Mouse (Mus musculus) limb, embryonic 13.5 days (tissue): ENCODE data around the gene Usp35. TPM values are rescaled to one million over a fixed set of nuclear protein-coding genes. Genes with fewer than 3 reads are reported as not detected.

Experiments used
- ATAC-seq: fragments of 200-750 bp; cut with Nextera tagmentation; 2 replicates; pipeline ENCODE4 v1.8.0; 2017; ENCODE audit warnings: low read depth, moderate number of reproducible peaks, moderate TSS enrichment; ENCODE audit not compliant: low FRiP score
- H3K27ac ChIP-seq: fragments of 300-500 bp; sonication (generic); 2 replicates; pipeline ENCODE4 v1.5.1; 2015; ENCODE audit warnings: inconsistent platforms, mild to moderate bottlenecking, moderate library complexity
- H3K27me3 ChIP-seq: fragments of 300-500 bp; sonication (generic); 2 replicates; pipeline ENCODE4 v1.6.1; 2015; ENCODE audit warnings: mild to moderate bottlenecking, inconsistent platforms
- H3K36me3 ChIP-seq: fragments of 300-500 bp; sonication (generic); 2 replicates; pipeline ENCODE4 v1.6.1; 2015; ENCODE audit warnings: inconsistent platforms, mild to moderate bottlenecking, moderate library complexity
- H3K4me1 ChIP-seq: fragments of 300-500 bp; sonication (generic); 2 replicates; pipeline ENCODE4 v1.6.1; 2015; ENCODE audit warnings: inconsistent platforms
- H3K4me2 ChIP-seq: fragments of 300-500 bp; sonication (generic); replicated peaks from 2 replicates; pipeline ENCODE4 v1.6.1; 2015; ENCODE audit warnings: inconsistent platforms, mild to moderate bottlenecking, moderate library complexity
- H3K4me3 ChIP-seq: fragments of 300-500 bp; sonication (generic); 2 replicates; pipeline ENCODE4 v1.5.1; 2015; ENCODE audit warnings: moderate library complexity, mild to moderate bottlenecking, inconsistent platforms
- H3K9ac ChIP-seq: fragments of 300-500 bp; sonication (generic); 2 replicates; pipeline ENCODE4 v1.6.1; 2015; ENCODE audit warnings: mild to moderate bottlenecking, inconsistent platforms
- H3K9me3 ChIP-seq: fragments of 300-500 bp; sonication (generic); 2 replicates; pipeline ENCODE4 v1.6.1; 2016; ENCODE audit warnings: inconsistent platforms
- WGBS: fragments of 180-500 bp; shearing (Covaris S2); methylation state at CpG from one replicate; pipeline ENCODE4 v1.1.7; 2015; 5-methylcytosine and 5-hydroxymethylcytosine counted together
- polyA plus RNA-seq: library from polyadenylated mRNA; unstranded; fragments of >200 nt; fragmentation: Nextera tagmentation; extraction: Ambion mirVana; gene quantifications from 2 replicates; pipeline ENCODE4 v1.2.1, GENCODE M21; 2015

The Usp35 gene
- polyA plus RNA-seq = 2.1 and 2.2 TPM in 2 replicates

DNA sequence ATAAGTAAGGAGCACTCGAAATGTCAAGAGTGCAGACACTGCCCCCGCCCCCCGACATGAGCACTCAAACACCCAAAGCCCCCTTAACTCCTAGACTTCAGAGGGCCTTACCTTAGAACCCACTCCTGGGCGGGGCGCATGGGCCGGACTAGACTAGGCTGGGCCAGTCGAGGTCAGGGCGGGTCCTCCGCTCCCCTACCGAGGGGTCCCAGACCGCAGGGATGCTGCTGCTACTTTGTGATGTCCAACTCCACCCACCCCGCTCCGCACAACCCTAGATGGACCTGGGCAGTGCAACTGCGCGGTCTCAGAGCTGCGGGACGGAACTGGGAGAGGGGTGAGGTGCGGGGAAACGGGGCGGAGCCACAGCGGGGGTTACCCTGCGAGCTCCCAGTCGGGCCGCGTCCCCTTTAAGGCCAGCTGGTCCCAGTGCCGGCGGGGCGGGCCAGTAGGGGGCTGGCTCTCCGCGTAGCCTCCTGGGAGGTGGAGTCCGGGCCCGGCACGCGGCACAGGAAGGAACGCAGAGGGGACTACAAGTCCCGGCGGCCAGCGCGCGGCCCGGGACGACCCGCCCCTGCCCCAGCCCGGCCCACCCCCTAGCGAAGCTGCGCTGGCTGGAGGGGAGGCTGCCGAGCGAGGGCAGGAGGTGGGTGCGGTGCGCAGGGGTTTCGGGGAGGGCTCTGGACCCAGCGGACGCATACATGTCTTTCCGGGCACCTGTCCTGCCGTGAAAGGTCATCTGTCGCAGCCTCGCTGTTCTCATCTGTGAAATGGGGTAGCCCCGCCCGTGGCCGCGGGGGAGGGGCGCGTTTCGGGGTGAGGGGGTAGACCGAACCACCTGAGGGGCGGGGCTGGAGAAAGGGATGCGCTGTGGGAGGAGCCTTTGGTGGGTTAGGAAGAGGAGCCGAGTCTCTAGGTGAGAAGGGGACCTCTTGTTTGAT, at the start of gene Usp35, which contains the start of gene Kctd21:
Gene Usp35, minus strand, starts transcription at position 295 of the 941 bp plus-strand sequence.
Gene Kctd21, plus strand, starts transcription at position 602 of the 941 bp plus-strand sequence.
- Histone ChIP-seq H3K9ac (peak within 1 kb of the TSS; percentile 79), H3K27ac (no peak within 1 kb of the TSS), H3K27me3 (peaks cover 10% of the 10 kb centered on the region), H3K4me3 (peak within 1 kb of the TSS; percentile 78), H3K4me1 (peaks cover 19% of the 10 kb centered on the region), H3K9me3 (no peaks in the 10 kb centered on the region), H3K4me2 (peak within 1 kb of the TSS; percentile 78), H3K36me3 (no peaks in the 10 kb centered on the region)
- peak; percentile 100 for ATAC-seq
- under 1% methylated on average over 66 of the region's 68 CpGs for WGBS

DNA sequence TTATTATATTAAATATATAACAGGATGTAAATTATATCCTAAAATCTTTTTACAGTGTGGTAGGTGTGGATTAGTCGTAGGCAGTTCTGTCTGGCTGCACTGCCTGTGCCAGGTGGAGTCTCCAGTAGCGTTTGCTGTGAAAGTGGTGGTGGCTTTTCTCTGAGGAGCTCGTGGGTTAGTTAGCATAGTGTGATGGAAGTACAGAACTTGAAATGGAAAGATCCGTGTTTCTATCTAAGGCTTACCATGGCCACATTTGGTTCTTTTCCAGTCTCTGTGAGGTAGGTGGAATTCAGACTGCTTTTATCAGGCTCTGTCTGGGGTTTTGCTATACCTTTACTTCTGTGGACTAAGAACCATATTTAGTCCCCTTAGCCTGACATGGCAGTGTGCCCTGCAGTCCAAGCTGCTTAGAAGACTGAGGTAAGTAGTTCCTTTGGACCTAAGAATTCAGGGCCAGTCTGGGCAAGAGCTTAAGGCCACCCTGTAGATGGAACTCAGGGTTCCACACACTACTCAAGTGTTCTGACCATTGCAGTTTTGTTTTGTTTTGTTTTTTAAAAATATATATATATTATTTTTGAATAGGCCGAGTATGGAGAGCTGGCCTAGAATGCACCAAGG, 48.8 kb upstream of the Usp35 start:
- H3K9ac ChIP-seq = no peak overlapping the region
- H3K9me3 ChIP-seq = no peaks in the 10 kb centered on the region
- H3K4me1 ChIP-seq = no peaks in the 10 kb centered on the region
- H3K36me3 ChIP-seq = peaks cover 85% of the 10 kb centered on the region
- H3K27ac ChIP-seq = no peak overlapping the region
- ATAC-seq = no peak
- no peak overlapping the region for H3K4me2 ChIP-seq
- no peaks in the 10 kb centered on the region for H3K27me3 ChIP-seq
- WGBS = 92% methylated on average over 5 of the region's 5 CpGs
- H3K4me3 ChIP-seq = no peak overlapping the region

DNA sequence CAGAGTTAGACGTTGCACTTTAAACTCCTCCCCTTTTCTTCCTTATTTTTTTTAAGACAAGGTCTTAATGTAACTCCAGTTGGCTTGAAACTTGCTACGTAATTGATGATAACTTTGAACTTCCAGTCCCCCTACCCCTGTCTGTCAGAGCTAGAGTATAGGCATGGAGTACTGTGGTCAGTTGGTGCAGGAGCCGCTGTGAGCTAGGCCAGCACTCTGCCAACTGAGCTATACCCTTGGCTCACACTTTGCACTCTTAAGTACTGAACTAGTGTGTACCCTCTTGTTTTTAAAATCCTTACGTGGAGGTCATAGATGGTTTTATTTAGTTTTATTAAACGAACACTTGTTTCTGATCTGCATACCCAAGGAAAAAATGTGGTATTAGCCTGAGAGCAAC, 47.5 kb upstream of the Usp35 start:
- Histone ChIP-seq H3K27me3 (no peaks in the 10 kb centered on the region), H3K4me1 (no peaks in the 10 kb centered on the region), H3K4me3 (no peak overlapping the region), H3K36me3 (peaks cover 85% of the 10 kb centered on the region), H3K4me2 (no peak overlapping the region), H3K9me3 (no peaks in the 10 kb centered on the region), H3K27ac (no peak overlapping the region), H3K9ac (no peak overlapping the region)
- no peak for ATAC-seq
- WGBS = 92% methylated on average over 5 of the region's 5 CpGs

DNA sequence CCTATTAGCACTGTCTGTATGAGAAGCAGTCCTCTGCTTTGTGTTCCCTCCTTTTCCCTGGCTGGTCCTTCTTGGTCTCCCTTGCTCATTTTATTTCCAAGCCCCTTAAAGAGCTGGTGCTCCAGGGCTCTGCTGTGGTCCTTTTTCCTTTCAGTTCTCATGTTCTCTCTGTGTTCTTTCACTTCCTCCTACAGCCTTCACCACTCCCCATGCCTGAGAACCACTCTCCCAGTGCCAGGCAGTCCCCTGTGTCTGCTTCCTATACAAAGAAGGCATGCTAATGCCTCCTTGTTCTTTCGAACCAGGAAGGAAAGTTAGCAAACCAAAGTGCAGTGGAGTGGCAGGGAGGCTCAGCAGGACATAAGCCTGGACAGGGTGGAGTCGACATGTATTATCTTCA, 44.1 kb upstream of the Usp35 start:
- Histone ChIP-seq H3K4me2 (no peak overlapping the region), H3K27me3 (no peaks in the 10 kb centered on the region), H3K4me1 (peaks cover 8% of the 10 kb centered on the region), H3K4me3 (no peak overlapping the region), H3K9ac (no peak overlapping the region), H3K9me3 (no peaks in the 10 kb centered on the region), H3K27ac (no peak overlapping the region), H3K36me3 (peaks cover 61% of the 10 kb centered on the region)
- WGBS = 84% methylated on average over 2 of the region's 2 CpGs
- no peak for ATAC-seq

DNA sequence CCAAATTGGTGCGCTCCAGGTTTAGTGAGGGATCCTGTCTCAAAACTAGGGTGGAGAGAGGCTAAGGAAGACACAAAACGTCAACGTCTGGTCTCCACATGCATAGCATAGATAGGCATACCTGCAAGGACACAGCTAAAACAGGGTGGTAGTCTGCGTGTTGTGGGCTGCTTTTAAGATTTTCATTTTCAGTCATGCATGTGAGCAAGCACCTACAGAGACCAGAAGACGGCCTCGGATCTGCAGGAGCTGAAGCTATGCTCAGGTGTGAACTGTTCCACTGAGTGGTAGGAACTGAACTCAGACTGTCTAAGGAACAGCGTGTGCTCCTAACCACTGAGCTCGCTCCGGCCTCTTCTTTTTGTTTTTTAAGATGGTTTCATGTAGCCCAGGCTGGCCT, 43.3 kb upstream of the Usp35 start:
- H3K9me3 ChIP-seq = no peaks in the 10 kb centered on the region
- H3K9ac ChIP-seq = no peak overlapping the region
- no peak overlapping the region for H3K4me3 ChIP-seq
- H3K36me3 ChIP-seq = peaks cover 56% of the 10 kb centered on the region
- no peak overlapping the region for H3K27ac ChIP-seq
- 94% methylated on average over 9 of the region's 9 CpGs for WGBS
- no peak for ATAC-seq
- H3K27me3 ChIP-seq = no peaks in the 10 kb centered on the region
- no peak overlapping the region for H3K4me2 ChIP-seq
- H3K4me1 ChIP-seq = peaks cover 11% of the 10 kb centered on the region

DNA sequence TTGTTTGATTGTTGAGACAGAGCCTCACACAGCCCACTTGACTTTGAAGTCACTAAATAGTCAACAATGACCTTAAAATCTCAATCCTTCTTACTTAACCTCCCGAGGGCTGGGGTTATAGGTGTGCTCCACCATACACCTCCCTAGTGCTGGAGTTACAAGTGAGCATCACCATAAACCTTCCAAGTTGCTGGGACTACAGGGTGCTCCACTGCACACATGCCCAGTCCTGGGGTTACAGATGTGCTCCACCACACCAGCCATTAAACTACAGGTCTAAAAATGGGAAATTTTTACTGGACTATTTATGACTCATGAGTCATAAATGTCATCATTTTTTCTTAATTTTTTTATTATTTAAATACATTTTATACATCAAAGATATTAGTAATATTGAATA, 34.1 kb upstream of the Usp35 start:
- Histone ChIP-seq H3K27ac (no peak overlapping the region), H3K36me3 (no peaks in the 10 kb centered on the region), H3K4me3 (no peak overlapping the region), H3K9ac (no peak overlapping the region), H3K9me3 (no peaks in the 10 kb centered on the region), H3K27me3 (peaks cover 1% of the 10 kb centered on the region; the same call in 1 of the 2 replicates), H3K4me1 (peaks cover 3% of the 10 kb centered on the region), H3K4me2 (no peak overlapping the region)
- ATAC-seq = no peak
- WGBS = 65% methylated on average over 1 of the region's 1 CpGs

DNA sequence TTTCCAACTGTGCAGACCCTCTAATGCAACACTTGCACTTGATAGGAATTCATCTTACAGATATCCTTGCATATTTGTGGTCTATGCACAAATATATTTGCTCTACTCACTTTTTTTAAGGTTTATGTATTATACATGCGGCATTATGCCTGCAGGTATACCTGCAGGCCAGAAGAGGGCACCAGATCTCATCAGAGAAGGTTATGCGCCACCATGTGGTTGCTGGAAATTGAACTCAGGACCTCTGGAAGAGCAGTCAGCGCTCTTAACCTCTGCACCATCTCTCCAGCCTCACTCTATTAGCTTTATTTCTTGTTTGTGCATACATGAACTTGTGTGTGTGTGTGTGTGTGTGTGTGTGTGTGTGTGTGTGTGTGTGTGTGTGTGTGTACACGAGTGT, 29.6 kb upstream of the Usp35 start:
- H3K4me2 ChIP-seq = no peak overlapping the region
- H3K9me3 ChIP-seq = no peaks in the 10 kb centered on the region
- no peak for ATAC-seq
- H3K4me1 ChIP-seq = no peaks in the 10 kb centered on the region
- H3K36me3 ChIP-seq = no peaks in the 10 kb centered on the region
- 35% methylated on average over 4 of the region's 4 CpGs for WGBS
- no peak overlapping the region for H3K27ac ChIP-seq
- H3K27me3 ChIP-seq = peaks cover 8% of the 10 kb centered on the region; the same call in 1 of the 2 replicates
- H3K4me3 ChIP-seq = no peak overlapping the region
- no peak overlapping the region for H3K9ac ChIP-seq

DNA sequence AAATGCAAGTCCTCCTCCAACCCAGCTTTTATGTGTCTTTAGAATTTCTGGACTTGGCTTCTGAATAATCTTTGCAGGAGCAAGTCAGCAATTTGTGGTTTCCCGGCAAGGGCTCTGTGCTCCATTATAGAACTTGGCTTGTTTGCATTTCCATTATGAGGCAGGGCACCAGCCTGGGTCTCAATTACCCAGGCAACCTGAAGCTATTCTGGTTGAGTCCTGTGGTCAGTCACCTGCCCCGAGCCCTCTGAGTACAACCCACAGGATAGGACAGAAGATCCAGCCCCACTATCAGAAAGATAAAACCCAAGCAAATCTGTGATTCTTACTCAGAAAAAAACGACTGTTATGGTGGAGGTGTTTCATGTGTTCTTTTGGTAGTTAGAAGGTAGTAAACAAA, 29.1 kb upstream of the Usp35 start:
- H3K9me3 ChIP-seq = no peaks in the 10 kb centered on the region
- WGBS = 62% methylated on average over 3 of the region's 3 CpGs

DNA sequence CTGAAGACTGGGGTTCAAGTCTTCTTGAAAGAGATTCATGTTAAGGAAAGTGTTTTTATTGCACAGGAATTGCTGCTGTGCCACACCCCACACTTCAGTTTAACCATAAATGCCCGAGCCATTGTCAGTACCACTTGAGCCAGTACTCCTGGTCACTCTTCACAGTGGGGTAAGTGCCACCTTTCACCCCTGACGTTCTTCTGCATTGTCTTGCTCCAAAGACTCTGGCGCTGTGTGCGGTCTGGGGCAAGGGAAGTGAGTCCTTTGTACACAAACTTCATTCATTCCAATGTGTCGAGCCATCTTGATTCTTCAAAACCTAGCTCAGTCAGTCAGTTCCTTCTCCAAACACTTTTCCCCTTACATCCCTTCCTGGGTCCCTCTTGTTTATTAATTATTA, 28.3 kb upstream of the Usp35 start:
- Histone ChIP-seq H3K27ac (no peak overlapping the region), H3K4me1 (no peaks in the 10 kb centered on the region), H3K9ac (no peak overlapping the region), H3K4me3 (no peak overlapping the region), H3K36me3 (no peaks in the 10 kb centered on the region), H3K4me2 (no peak overlapping the region), H3K27me3 (peaks cover 8% of the 10 kb centered on the region; the same call in 1 of the 2 replicates), H3K9me3 (no peaks in the 10 kb centered on the region)
- ATAC-seq = no peak
- WGBS = 80% methylated on average over 5 of the region's 5 CpGs

More for the DNA sequence above, 29.1 kb upstream of the Usp35 start:
- Histone ChIP-seq H3K4me1 (no peaks in the 10 kb centered on the region), H3K27me3 (peaks cover 8% of the 10 kb centered on the region; the same call in 1 of the 2 replicates), H3K4me2 (no peak overlapping the region), H3K9ac (no peak overlapping the region), H3K36me3 (no peaks in the 10 kb centered on the region), H3K27ac (no peak overlapping the region), H3K4me3 (no peak overlapping the region)
- no peak for ATAC-seq

DNA sequence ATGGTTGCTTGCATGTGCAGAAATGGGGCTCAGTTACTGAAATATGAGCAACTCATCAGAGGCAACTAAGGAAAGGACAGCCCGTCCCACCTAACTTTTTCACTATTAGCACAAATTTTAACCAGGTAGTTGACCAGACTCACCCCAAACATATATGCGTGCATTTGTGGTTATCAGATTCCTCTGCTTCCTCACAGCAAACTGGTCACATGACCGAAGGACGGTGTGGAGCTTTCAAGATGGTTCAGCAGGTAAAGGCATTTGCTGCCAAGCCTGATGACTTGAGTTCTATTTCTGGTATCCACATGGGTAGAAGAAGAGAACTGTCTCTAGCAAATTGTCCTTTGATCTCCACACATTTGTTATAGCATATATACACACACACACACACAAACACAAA, 26.5 kb upstream of the Usp35 start:
- no peaks in the 10 kb centered on the region for H3K9me3 ChIP-seq
- no peaks in the 10 kb centered on the region for H3K4me1 ChIP-seq
- H3K27me3 ChIP-seq = peaks cover 8% of the 10 kb centered on the region; the same call in 1 of the 2 replicates
- no peak overlapping the region for H3K9ac ChIP-seq
- H3K4me3 ChIP-seq = no peak overlapping the region
- H3K4me2 ChIP-seq = no peak overlapping the region
- 90% methylated on average over 4 of the region's 4 CpGs for WGBS
- H3K36me3 ChIP-seq = no peaks in the 10 kb centered on the region
- no peak overlapping the region for H3K27ac ChIP-seq
- no peak for ATAC-seq

DNA sequence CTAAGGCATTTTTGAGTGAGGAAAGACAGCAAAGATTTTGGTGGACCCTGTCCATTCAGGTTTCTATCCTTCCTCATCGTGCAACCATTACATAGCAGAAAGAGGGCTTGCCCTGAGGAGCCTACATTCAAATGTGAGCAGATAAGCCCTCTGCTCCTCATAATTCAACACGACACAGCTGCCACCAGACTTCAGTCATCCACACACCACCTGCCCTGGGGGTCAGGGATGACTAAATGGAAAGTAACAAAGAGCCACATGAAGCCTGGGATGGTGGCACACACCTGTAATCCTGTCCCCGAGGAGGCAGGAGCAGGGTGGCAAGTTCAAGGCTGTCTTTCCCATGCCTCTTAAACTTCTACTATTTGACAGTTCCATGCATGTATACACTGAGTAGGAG, 26.0 kb upstream of the Usp35 start:
- ATAC-seq = no peak
- no peak overlapping the region for H3K4me3 ChIP-seq
- 73% methylated on average over 3 of the region's 3 CpGs for WGBS
- no peaks in the 10 kb centered on the region for H3K4me1 ChIP-seq
- no peak overlapping the region for H3K9ac ChIP-seq
- peaks cover 8% of the 10 kb centered on the region; the same call in 1 of the 2 replicates for H3K27me3 ChIP-seq
- H3K27ac ChIP-seq = no peak overlapping the region
- H3K4me2 ChIP-seq = no peak overlapping the region
- no peaks in the 10 kb centered on the region for H3K36me3 ChIP-seq
- no peaks in the 10 kb centered on the region for H3K9me3 ChIP-seq

DNA sequence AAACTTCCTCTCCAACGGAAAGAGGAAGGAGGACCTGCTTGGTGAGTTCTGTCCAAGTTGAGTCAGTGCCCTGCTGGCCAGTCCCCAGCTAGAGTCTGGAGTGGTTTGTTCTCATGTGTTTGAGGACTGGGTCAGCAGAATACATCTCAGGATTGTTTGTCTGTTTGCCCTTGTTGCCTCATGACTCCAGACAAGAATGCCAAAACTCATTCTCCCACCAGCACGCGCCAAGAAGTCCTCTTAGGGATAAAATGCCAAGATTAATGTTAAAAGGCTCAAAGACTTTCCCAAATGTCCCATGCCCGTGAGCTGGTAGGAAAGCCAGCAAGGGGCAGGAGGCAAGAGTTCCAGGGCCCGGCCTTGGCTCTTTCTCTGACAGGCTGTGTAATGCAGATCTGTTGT, 25.1 kb upstream of the Usp35 start:
- Histone ChIP-seq H3K9ac (no peak overlapping the region), H3K27me3 (peaks cover 8% of the 10 kb centered on the region; the same call in 1 of the 2 replicates), H3K4me2 (no peak overlapping the region), H3K9me3 (no peaks in the 10 kb centered on the region), H3K36me3 (no peaks in the 10 kb centered on the region), H3K4me1 (no peaks in the 10 kb centered on the region), H3K27ac (no peak overlapping the region), H3K4me3 (no peak overlapping the region)
- no peak for ATAC-seq
- WGBS = 78% methylated on average over 5 of the region's 5 CpGs
